8 mouse cellular contexts compared by ENCODE assay signal in genomic region chr3:95929581-95930470, GRCm38 (mm10). TPM values are rescaled to one million over a fixed set of nuclear protein-coding genes. Genes with fewer than 3 reads are reported as not detected.
DNase-seq lines count a peak whose midpoint lies in the region; ATAC-seq lines count a peak whose summit lies in the region.

No protein-coding gene starts in this region.

- no peaks in the 10 kb centered on the region for H3K9me3 ChIP-seq in embryonic facial prominence, embryonic 14.5 days (ENCODE audit: control insufficient read depth, low read length)
- H3K9me3 ChIP-seq in heart, embryonic 15.5 days (replicated peaks) = no peaks in the 10 kb centered on the region

- peak overlapping the region; percentile 98 for H3K9ac ChIP-seq in embryonic facial prominence, embryonic 14.5 days (ENCODE audit: low read depth, low read length)
- peak overlapping the region; percentile 99 for H3K9ac ChIP-seq in heart, embryonic 15.5 days

- peak overlapping the region; percentile 86 for H3K4me3 ChIP-seq in embryonic facial prominence, embryonic 14.5 days (ENCODE audit: low read depth, low read length)
- H3K4me3 ChIP-seq in heart, embryonic 15.5 days = peak overlapping the region; percentile 94

- no peaks in the 10 kb centered on the region for H3K27me3 ChIP-seq in embryonic facial prominence, embryonic 14.5 days (replicated peaks; ENCODE audit: control insufficient read depth, insufficient read depth, low read length)
- no peaks in the 10 kb centered on the region for H3K27me3 ChIP-seq in heart, embryonic 15.5 days

- under 1% methylated on average over 47 of the region's 105 CpGs for WGBS in embryonic facial prominence, embryonic 14.5 days
- WGBS in heart, embryonic 15.5 days = under 1% methylated on average over 98 of the region's 105 CpGs

- peak; percentile 36 for DNase-seq in ES-CJ7 (ENCODE audit: low read depth, low spot score)
- peak; percentile 84 for DNase-seq in adrenal gland, postnatal 14 days
- peak; percentile 67 for DNase-seq in embryonic facial prominence, embryonic 14.5 days (ENCODE audit: low spot score)
- peak; percentile 58 for DNase-seq in left cerebral cortex, postnatal 4 days
- DNase-seq in right cerebral cortex, postnatal 4 days = peak; percentile 31

- H3K4me1 ChIP-seq in embryonic facial prominence, embryonic 14.5 days (ENCODE audit: control insufficient read depth, insufficient read depth, low read length) = no peaks in the 10 kb centered on the region
- peaks cover 15% of the 10 kb centered on the region for H3K4me1 ChIP-seq in heart, embryonic 15.5 days (replicated peaks)

- peaks cover 18% of the 10 kb centered on the region for H3K36me3 ChIP-seq in embryonic facial prominence, embryonic 14.5 days (ENCODE audit: control insufficient read depth, insufficient read depth, low read length)
- H3K36me3 ChIP-seq in heart, embryonic 15.5 days = peaks cover 12% of the 10 kb centered on the region

- intact Hi-C loops in left cerebral cortex, postnatal 4 days (cut with DNase I) = no loop called here

- peak overlapping the region; percentile 94 for H3K27ac ChIP-seq in embryonic facial prominence, embryonic 14.5 days (replicated peaks; ENCODE audit: low read depth, low read length)
- peak overlapping the region; percentile 93 for H3K27ac ChIP-seq in heart, embryonic 15.5 days

- peak overlapping the region; percentile 69 for H3K4me2 ChIP-seq in embryonic facial prominence, embryonic 14.5 days (ENCODE audit: low read depth, low read length)
- H3K4me2 ChIP-seq in heart, embryonic 15.5 days = peak overlapping the region; percentile 80

- ATAC-seq in embryonic facial prominence, embryonic 14.5 days (ENCODE audit: low read depth) = peak; percentile 9
- peak; percentile 8; the same call in 1 of the 2 replicates for ATAC-seq in heart, embryonic 15.5 days (replicated peaks; ENCODE audit: insufficient number of reproducible peaks, insufficient read depth, low FRiP score, low read depth)
- peak; percentile 22 for ATAC-seq in megakaryocyte-erythroid progenitor cell, adult 5-6 weeks (replicated peaks; ENCODE audit: low FRiP score, low TSS enrichment, poor library complexity, severe bottlenecking)
- no peak for ATAC-seq in activated CD4-positive, CD25-positive, alpha-beta regulatory T cell, adult 4 months

RNA-seq across cellular contexts. Expression of gene Anp32e, which starts 0.8 kb away (rescaled TPM):
- total RNA-seq in adrenal gland, postnatal 14 days (2021) = 94.6 and 102 TPM in 2 replicates
- polyA plus RNA-seq in embryonic facial prominence, embryonic 14.5 days (2014; fragmentation: Nextera tagmentation; extraction: Ambion mirVana) = 62.6 and 64.2 TPM in 2 replicates
- polyA plus RNA-seq in heart, embryonic 15.5 days (2015; fragmentation: Nextera tagmentation; extraction: Ambion mirVana) = 183 and 187 TPM in 2 replicates
- 10 to 100 TPM; 90.4 to 98.0 TPM for total RNA-seq in left cerebral cortex, postnatal 4 days (2021)
- total RNA-seq in megakaryocyte-erythroid progenitor cell, adult 5-6 weeks (2014; fragmentation: Nextera tagmentation) = 136 and 186 TPM in 2 replicates
- total RNA-seq in megakaryocyte-erythroid progenitor cell, adult 5-6 weeks (2017) = 505 and 626 TPM in 2 replicates
- 100 to 1,000 TPM; 162 to 218 TPM for polyA plus RNA-seq in activated CD4-positive, CD25-positive, alpha-beta regulatory T cell, adult 4 months (2017; shearing (Covaris generic))

RNA-seq across cellular contexts. Expression of gene Car14, which starts 25.3 kb away (rescaled TPM):
- 20.1 and 20.3 TPM in 2 replicates for total RNA-seq in adrenal gland, postnatal 14 days (2021)
- 3.7 and 5.6 TPM in 2 replicates for polyA plus RNA-seq in embryonic facial prominence, embryonic 14.5 days (2014; fragmentation: Nextera tagmentation; extraction: Ambion mirVana)
- 46.9 and 55.7 TPM in 2 replicates for polyA plus RNA-seq in heart, embryonic 15.5 days (2015; fragmentation: Nextera tagmentation; extraction: Ambion mirVana)
- 1 to 10 TPM; 2.4 to 2.5 TPM for total RNA-seq in left cerebral cortex, postnatal 4 days (2021)
- total RNA-seq in megakaryocyte-erythroid progenitor cell, adult 5-6 weeks (2014; fragmentation: Nextera tagmentation) = not detected in 2 replicates
- not detected in 2 replicates for total RNA-seq in megakaryocyte-erythroid progenitor cell, adult 5-6 weeks (2017)
- not detected for polyA plus RNA-seq in activated CD4-positive, CD25-positive, alpha-beta regulatory T cell, adult 4 months (2017; shearing (Covaris generic))

RNA-seq across cellular contexts. Expression of gene Aph1a, which starts 36.1 kb away (rescaled TPM):
- 165 and 175 TPM in 2 replicates for total RNA-seq in adrenal gland, postnatal 14 days (2021)
- 36.6 and 39.5 TPM in 2 replicates for polyA plus RNA-seq in embryonic facial prominence, embryonic 14.5 days (2014; fragmentation: Nextera tagmentation; extraction: Ambion mirVana)
- polyA plus RNA-seq in heart, embryonic 15.5 days (2015; fragmentation: Nextera tagmentation; extraction: Ambion mirVana) = 33.3 and 35.8 TPM in 2 replicates
- total RNA-seq in left cerebral cortex, postnatal 4 days (2021) = 100 to 1,000 TPM in 1 of 2 experiments, 10 to 100 TPM in 1; 91.1 to 101 TPM
- total RNA-seq in megakaryocyte-erythroid progenitor cell, adult 5-6 weeks (2014; fragmentation: Nextera tagmentation) = 35.7 and 42.8 TPM in 2 replicates
- 16.2 and 21.1 TPM in 2 replicates for total RNA-seq in megakaryocyte-erythroid progenitor cell, adult 5-6 weeks (2017)
- 10 to 100 TPM; 32.2 to 44.2 TPM for polyA plus RNA-seq in activated CD4-positive, CD25-positive, alpha-beta regulatory T cell, adult 4 months (2017; shearing (Covaris generic))

RNA-seq across cellular contexts. Expression of gene BC028528, which starts 38.0 kb away (rescaled TPM):
- 21.1 and 32.7 TPM in 2 replicates for total RNA-seq in adrenal gland, postnatal 14 days (2021)
- polyA plus RNA-seq in embryonic facial prominence, embryonic 14.5 days (2014; fragmentation: Nextera tagmentation; extraction: Ambion mirVana) = 19.3 and 20.1 TPM in 2 replicates
- 38.4 and 43.5 TPM in 2 replicates for polyA plus RNA-seq in heart, embryonic 15.5 days (2015; fragmentation: Nextera tagmentation; extraction: Ambion mirVana)
- total RNA-seq in left cerebral cortex, postnatal 4 days (2021) = 10 to 100 TPM in 1 of 2 experiments, 1 to 10 TPM in 1; 6.8 to 10.8 TPM
- 2.1 and 2.3 TPM in 2 replicates for total RNA-seq in megakaryocyte-erythroid progenitor cell, adult 5-6 weeks (2014; fragmentation: Nextera tagmentation)
- total RNA-seq in megakaryocyte-erythroid progenitor cell, adult 5-6 weeks (2017) = 2.3 and 14.6 TPM in 2 replicates
- polyA plus RNA-seq in activated CD4-positive, CD25-positive, alpha-beta regulatory T cell, adult 4 months (2017; shearing (Covaris generic)) = 1 to 10 TPM; 1.2 to 1.5 TPM

RNA-seq across cellular contexts. Expression of gene Ciart, which starts 47.8 kb away (rescaled TPM):
- total RNA-seq in adrenal gland, postnatal 14 days (2021) = 2.6 and 3.9 TPM in 2 replicates
- polyA plus RNA-seq in embryonic facial prominence, embryonic 14.5 days (2014; fragmentation: Nextera tagmentation; extraction: Ambion mirVana) = 4.1 and 4.4 TPM in 2 replicates
- 3.6 and 4.7 TPM in 2 replicates for polyA plus RNA-seq in heart, embryonic 15.5 days (2015; fragmentation: Nextera tagmentation; extraction: Ambion mirVana)
- 1 to 10 TPM; 5.6 to 6.9 TPM for total RNA-seq in left cerebral cortex, postnatal 4 days (2021)
- total RNA-seq in megakaryocyte-erythroid progenitor cell, adult 5-6 weeks (2014; fragmentation: Nextera tagmentation) = 0.69 and 3.3 TPM in 2 replicates
- total RNA-seq in megakaryocyte-erythroid progenitor cell, adult 5-6 weeks (2017) = 0.66 and 2.8 TPM in 2 replicates
- polyA plus RNA-seq in activated CD4-positive, CD25-positive, alpha-beta regulatory T cell, adult 4 months (2017; shearing (Covaris generic)) = 1 to 10 TPM; 4.4 to 7.0 TPM

Comparison
In these comparisons a context has a peak if more than half of its experiments do, and no peak if none do; other contexts are left out.
1. DNase-seq: peak in every context shown above with its lines; median percentile 84 in adrenal gland, postnatal 14 days; 67 in embryonic facial prominence, embryonic 14.5 days; 58 in left cerebral cortex, postnatal 4 days; 36 in ES-CJ7; 31 in right cerebral cortex, postnatal 4 days.